Mouse (Mus musculus) heart, postnatal 0 days (tissue): Measurements from ENCODE around the gene Mef2a.

Source experiments
- CTCF ChIP-seq: IDR thresholded peaks from 2 replicates; pipeline ENCODE4 v1.5.1; 2016; ENCODE audit warnings: antibody characterized with exemption, control low read depth, low read depth
- EP300 ChIP-seq: IDR thresholded peaks from 2 replicates; pipeline ENCODE4 v1.6.1; 2016; ENCODE audit warnings: antibody characterized with exemption, low read depth

DNA sequence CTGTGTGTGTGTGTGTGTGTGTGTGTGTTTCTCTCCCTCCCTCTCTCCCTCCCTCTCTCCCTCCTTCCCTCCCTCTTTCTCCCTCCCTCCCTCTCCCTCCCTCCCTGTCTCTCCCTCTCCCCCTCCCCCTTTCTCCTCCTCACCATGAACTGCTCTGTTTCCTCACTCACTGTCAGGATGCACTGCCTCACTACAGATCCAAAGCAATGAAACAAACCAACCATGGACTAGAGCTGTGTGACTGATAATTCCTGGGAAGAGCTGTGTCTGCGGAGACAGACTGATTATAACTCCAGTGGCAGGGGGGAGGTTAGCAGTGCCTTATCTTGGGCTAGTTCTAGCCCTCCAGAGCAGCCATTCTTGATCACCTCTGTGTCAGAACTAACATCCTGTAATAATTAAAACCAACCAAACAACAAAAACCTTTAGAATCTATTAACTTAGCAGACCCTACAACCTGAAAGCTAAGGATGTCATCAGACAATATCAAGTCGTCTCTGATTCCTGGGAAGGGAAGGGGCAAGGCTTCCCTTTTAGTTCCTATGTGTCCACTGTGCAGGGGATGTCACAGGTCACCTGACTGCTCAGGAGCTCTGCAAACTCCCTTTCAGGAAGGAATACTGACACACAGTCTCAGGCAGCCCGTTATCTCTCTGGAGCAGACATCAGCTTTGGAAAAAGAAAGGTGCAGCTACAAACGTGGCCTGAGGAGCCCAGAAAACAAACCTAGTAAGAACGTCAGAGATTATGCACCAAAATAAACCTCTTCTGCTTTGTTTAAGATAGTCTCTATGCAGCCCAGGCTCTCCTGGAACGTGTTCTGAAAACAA lies 162.4 kb downstream of the Mef2a start:
- TF ChIP-seq CTCF (no peak), EP300 (no peak)
